Mouse (Mus musculus) G1E (cell line): ENCODE measurements around the gene Ddx27. TPM values are rescaled to one million over a fixed set of nuclear protein-coding genes. Genes with fewer than 3 reads are reported as not detected.
"Not testable (repeated sequence)": the region's sequence is repeated elsewhere in the genome, so short reads cannot be mapped to it uniquely, and the experiment has no call there.

Experiments used
- ATAC-seq: 2 replicates; pipeline ENCODE4 v1.8.0; 2016; ENCODE audit warnings: mild to moderate bottlenecking; ENCODE audit not compliant: insufficient number of reproducible peaks, poor library complexity, low FRiP score, severe bottlenecking; ENCODE audit errors: extremely low read depth
- DNase-seq: peaks from one replicate; pipeline ENCODE4 v3.0.0; 2012; ENCODE audit warnings: low spot score
- H3K27me3 ChIP-seq: 2 replicates; pipeline ENCODE4 v1.6.1; 2012; ENCODE audit warnings: mild to moderate bottlenecking, low read length, inconsistent platforms; ENCODE audit not compliant: insufficient read depth
- H3K36me3 ChIP-seq: replicated peaks from 2 replicates; pipeline ENCODE3; 2012; ENCODE audit warnings: mild to moderate bottlenecking, inconsistent platforms
- H3K4me1 ChIP-seq: 2 replicates; pipeline ENCODE4 v1.6.1; 2012; ENCODE audit warnings: low read depth, low read length, inconsistent platforms, mixed read lengths; ENCODE audit not compliant: insufficient read depth
- H3K4me3 ChIP-seq: 2 replicates; pipeline ENCODE4 v1.5.1; 2012; ENCODE audit warnings: low read depth, mild to moderate bottlenecking, inconsistent platforms, low read length, moderate library complexity, mixed read lengths
- H3K9me3 ChIP-seq: replicated peaks from 2 replicates; pipeline ENCODE4 v1.6.1; 2012; ENCODE audit warnings: inconsistent platforms
- CTCF ChIP-seq: IDR thresholded peaks from 2 replicates; pipeline ENCODE4 v1.5.1; 2012; ENCODE audit warnings: low read depth, low read length, inconsistent platforms, mixed read lengths
- GATA1 ChIP-seq: IDR thresholded peaks from 2 replicates; pipeline ENCODE4 v1.6.1; 2012; ENCODE audit warnings: borderline replicate concordance, low read length, inconsistent platforms, mixed read lengths
- GATA2 ChIP-seq: IDR thresholded peaks from 2 replicates; pipeline ENCODE4 v1.6.1; 2012; ENCODE audit warnings: low read depth, low read length, inconsistent platforms, borderline replicate concordance
- POLR2AphosphoS5 ChIP-seq: IDR thresholded peaks from 2 replicates; pipeline ENCODE4 v1.6.1; 2012; ENCODE audit warnings: low read depth, low read length, inconsistent platforms; ENCODE audit not compliant: insufficient replicate concordance
- TAL1 ChIP-seq: conservative IDR thresholded peaks from 2 replicates; pipeline ENCODE4 v1.6.1; 2012; ENCODE audit warnings: low read depth, low read length, inconsistent platforms, mixed read lengths
- polyA plus RNA-seq: library from polyadenylated mRNA; stranded (reverse); fragments of >175 nt; gene quantifications from 2 replicates; pipeline ENCODE4 v1.2.3, GENCODE M21; 2012
- total RNA-seq, 2 experiments: library from RNA; stranded (forward) in 1 of 2; stranded (reverse) in 1 of 2; fragments of 200-1000 nt in 1 of 2; fragments of >200 nt in 1 of 2; fragmentation: Nextera tagmentation in 1 of 2; gene quantifications; 2 replicates each; pipeline ENCODE4 v1.2.3; 2014 to 2017

Gene Ddx27
- total and polyA plus RNA-seq, 3 experiments = 80.6 to 137 (median 101) TPM

GRCm38 (mm10) chr2:167001486-167001885 lies 13.5 kb upstream of the Ddx27 start:
- Histone ChIP-seq H3K9me3 (no peaks in the 10 kb centered on the region), H3K27me3 (peaks cover 25% of the 10 kb centered on the region), H3K36me3 (no peaks in the 10 kb centered on the region), H3K4me3 (no peak overlapping the region), H3K4me1 (peaks cover 19% of the 10 kb centered on the region)
- ATAC-seq (no peak), DNase-seq (no peak)
- no peak for TF ChIP-seq CTCF
- no peak for TF ChIP-seq GATA2

DNA sequence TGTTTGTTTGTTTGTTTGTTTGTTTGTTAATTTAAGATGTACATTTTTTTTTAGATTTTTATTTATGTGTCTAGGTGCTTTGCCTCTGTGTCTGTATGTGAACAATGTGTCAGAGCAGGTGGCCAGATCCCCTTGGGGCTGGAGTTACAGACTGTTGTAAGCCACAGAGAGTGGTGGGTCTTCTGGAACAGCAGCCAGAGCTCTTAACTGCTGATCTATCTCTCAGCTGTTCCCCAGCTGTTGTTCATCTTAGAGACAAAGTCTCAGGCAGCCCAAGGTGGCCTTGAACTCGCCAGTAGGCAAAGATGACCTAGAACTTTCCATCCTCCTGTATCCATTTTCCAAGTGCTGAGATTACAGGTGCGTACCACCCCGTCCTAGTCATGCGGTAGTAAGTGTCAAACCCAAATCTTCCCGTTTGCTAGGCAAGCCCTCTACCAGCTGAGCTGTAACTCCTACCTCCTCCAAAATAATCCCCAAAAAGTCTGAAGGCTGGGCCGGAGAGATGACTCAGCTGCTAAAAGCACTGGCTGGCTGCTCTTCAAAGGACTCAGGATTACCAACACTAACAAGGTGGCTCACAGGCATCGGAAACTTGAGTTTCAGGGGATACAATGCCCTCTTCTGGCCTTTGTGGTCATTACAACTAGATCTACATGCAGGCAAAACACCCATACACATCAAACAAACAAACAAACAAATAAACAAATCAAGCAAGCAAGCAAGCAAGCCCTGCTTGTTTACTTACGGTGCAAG lies 10.7 kb upstream of the Ddx27 start:
- peak; percentile 28; the same call in 1 of the 2 replicates for ATAC-seq
- no peak overlapping the region for H3K4me3 ChIP-seq
- H3K36me3 ChIP-seq = no peaks in the 10 kb centered on the region
- no peak for DNase-seq
- H3K4me1 ChIP-seq = peaks cover 7% of the 10 kb centered on the region; the same call in 1 of the 2 replicates
- no peaks in the 10 kb centered on the region for H3K9me3 ChIP-seq
- TF ChIP-seq GATA1 (no peak), POLR2AphosphoS5 (no peak), GATA2 (no peak)
- H3K27me3 ChIP-seq = peaks cover 46% of the 10 kb centered on the region

- Histone ChIP-seq H3K4me1 (peaks cover 5% of the 10 kb centered on the region; the same call in 1 of the 2 replicates), H3K9me3 (no peaks in the 10 kb centered on the region), H3K27me3 (peaks cover 49% of the 10 kb centered on the region), H3K4me3 (no peak overlapping the region), H3K36me3 (no peaks in the 10 kb centered on the region)
- ATAC-seq (no peak), DNase-seq (no peak)
- no peak for TF ChIP-seq CTCF
- TF ChIP-seq GATA2 = no peak
- TF ChIP-seq TAL1 = no peak
- TF ChIP-seq GATA1 = no peak
Observed at GRCm38 (mm10) chr2:167006355-167006754, 8.6 kb upstream of the Ddx27 start.

DNA sequence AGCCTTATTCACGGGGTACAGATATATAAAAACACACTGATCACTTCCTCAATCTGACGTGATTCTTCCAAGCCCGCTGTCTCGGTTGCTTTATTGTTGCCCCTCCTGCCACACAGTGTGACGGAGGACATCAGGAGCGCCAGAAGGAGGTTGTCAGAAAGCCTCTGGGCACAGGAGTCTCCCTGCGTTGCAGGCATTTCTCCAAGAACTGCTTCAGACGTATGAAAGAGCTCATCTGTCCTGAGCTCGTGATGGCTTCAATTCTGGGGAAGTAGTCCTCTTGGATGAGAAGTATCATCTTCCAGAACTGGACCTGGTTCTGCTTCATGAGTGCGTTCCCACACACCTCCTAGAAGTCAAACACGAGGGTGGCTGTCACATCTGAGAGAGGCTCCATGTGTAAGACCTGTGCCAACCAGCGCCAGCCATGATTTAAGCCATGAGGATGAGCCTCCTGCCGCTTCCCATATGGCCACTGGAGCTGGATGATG lies 7.9 kb upstream of the Ddx27 start:
- Histone ChIP-seq H3K27me3 (peaks cover 44% of the 10 kb centered on the region), H3K4me3 (no peak overlapping the region), H3K9me3 (no peaks in the 10 kb centered on the region), H3K36me3 (no peaks in the 10 kb centered on the region), H3K4me1 (peaks cover 5% of the 10 kb centered on the region; the same call in 1 of the 2 replicates)
- DNase-seq (no peak), ATAC-seq (no peak)
- TF ChIP-seq GATA1 = no peak
- TF ChIP-seq CTCF = no peak

GRCm38 (mm10) chr2:167007565-167007964 lies 7.4 kb upstream of the Ddx27 start:
- H3K36me3 ChIP-seq, H3K9me3 ChIP-seq, DNase-seq, ATAC-seq, H3K4me1 ChIP-seq, H3K4me3 ChIP-seq: not testable (repeated sequence)
- H3K27me3 ChIP-seq = peaks cover 43% of the 10 kb centered on the region

- H3K4me1 ChIP-seq = peaks cover 6% of the 10 kb centered on the region; the same call in 1 of the 2 replicates
- no peak for DNase-seq
- no peak for ATAC-seq
- no peaks in the 10 kb centered on the region for H3K36me3 ChIP-seq
- TF ChIP-seq CTCF (no peak), GATA1 (no peak), TAL1 (no peak), POLR2AphosphoS5 (no peak), GATA2 (no peak)
- H3K4me3 ChIP-seq = no peak overlapping the region
- no peaks in the 10 kb centered on the region for H3K9me3 ChIP-seq
- H3K27me3 ChIP-seq = peaks cover 43% of the 10 kb centered on the region
Observed at GRCm38 (mm10) chr2:167009483-167009882, 5.5 kb upstream of the Ddx27 start.

DNA sequence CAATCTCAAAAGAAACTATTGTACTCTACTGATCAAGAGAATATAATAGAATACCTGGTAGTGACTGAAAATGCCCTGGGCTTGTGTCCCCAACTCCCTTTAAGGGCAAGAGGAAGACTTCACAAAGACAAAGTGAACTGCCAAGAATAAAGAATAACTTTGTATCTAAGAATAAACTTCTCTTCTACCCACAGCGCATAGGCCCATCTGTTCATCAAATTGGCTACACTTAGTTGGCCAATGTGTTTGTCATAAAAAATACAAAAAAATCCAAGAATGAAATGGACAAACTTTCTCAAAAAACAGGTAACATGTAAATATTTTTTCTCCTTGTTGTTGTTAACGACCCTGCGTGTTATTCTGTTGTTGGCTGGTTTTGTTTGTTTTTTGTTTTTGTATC lies 4.4 kb upstream of the Ddx27 start:
- H3K27me3 ChIP-seq = peaks cover 40% of the 10 kb centered on the region
- no peak for DNase-seq
- H3K4me1 ChIP-seq = peaks cover 10% of the 10 kb centered on the region
- no peaks in the 10 kb centered on the region for H3K36me3 ChIP-seq
- H3K9me3 ChIP-seq = no peaks in the 10 kb centered on the region
- H3K4me3 ChIP-seq = no peak overlapping the region
- no peak for TF ChIP-seq GATA2
- no peak for TF ChIP-seq CTCF
- no peak for TF ChIP-seq GATA1
- TF ChIP-seq POLR2AphosphoS5 = no peak
- TF ChIP-seq TAL1 = no peak
- no peak for ATAC-seq
